Mouse (Mus musculus): ENCODE measurements at regions not wholly inside any gene's neighbourhood (a gene's known extent, or its start where the extent isn't known, plus 50 kb on each side); places are given as distances from the start of the nearest gene placed in this dataset.

- no peaks in the 10 kb centered on the region for H3K9me3 ChIP-seq (replicated peaks; ENCODE audit: control insufficient read depth, low read length)
- DNase-seq (ENCODE audit: low spot score), result no peak
- WGBS, result 91% methylated on average over 15 of the region's 15 CpGs
- H3K4me3 ChIP-seq (ENCODE audit: low read depth, low read length), result no peak overlapping the region
- H3K4me2 ChIP-seq (ENCODE audit: low read depth, low read length), result no peak overlapping the region
- H3K27me3 ChIP-seq (ENCODE audit: control insufficient read depth, insufficient read depth, low read length), result no peaks in the 10 kb centered on the region
- no peak for ATAC-seq (replicated peaks; ENCODE audit: insufficient number of reproducible peaks, low FRiP score, low TSS enrichment, low read depth)
- H3K27ac ChIP-seq (replicated peaks; ENCODE audit: low read depth, low read length), result no peak overlapping the region
- no peaks in the 10 kb centered on the region for H3K36me3 ChIP-seq (replicated peaks; ENCODE audit: control insufficient read depth, insufficient read depth, low read depth, low read length)
- H3K4me1 ChIP-seq (ENCODE audit: control insufficient read depth, insufficient read depth, low read length), result no peaks in the 10 kb centered on the region; the same call in 1 of the 2 replicates
- no peak overlapping the region for H3K9ac ChIP-seq (replicated peaks; ENCODE audit: low read length)
Observed at GRCm38 (mm10) chr1:90398396-90398975, 194.7 kb downstream of the Ackr3 start.

DNA sequence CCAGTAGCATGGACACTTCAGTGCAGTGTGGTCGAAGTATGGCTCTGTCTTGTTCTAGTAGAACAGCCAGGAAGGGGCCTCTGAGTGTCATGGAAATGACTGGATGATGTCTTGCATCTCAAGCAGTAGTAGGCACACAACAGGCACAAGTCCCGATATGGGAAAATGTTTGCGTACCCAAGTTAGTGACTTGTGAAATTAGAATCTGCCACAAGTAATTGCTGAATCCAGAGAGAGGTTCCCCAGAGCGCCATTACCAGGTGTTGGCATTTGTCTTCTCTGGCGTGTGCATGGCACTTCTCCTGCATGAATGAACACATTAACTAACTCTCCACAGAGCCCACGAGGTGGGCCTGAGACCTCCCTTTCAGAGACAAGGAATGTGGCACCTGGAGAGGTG is 199.3 kb downstream of the Ackr3 start:
- Histone ChIP-seq H3K9ac (replicated peaks; ENCODE audit: low read length) (no peak overlapping the region), H3K27me3 (ENCODE audit: control insufficient read depth, insufficient read depth, low read length) (no peaks in the 10 kb centered on the region), H3K4me1 (ENCODE audit: control insufficient read depth, insufficient read depth, low read length) (no peaks in the 10 kb centered on the region), H3K36me3 (replicated peaks; ENCODE audit: control insufficient read depth, insufficient read depth, low read depth, low read length) (no peaks in the 10 kb centered on the region), H3K4me3 (ENCODE audit: low read depth, low read length) (no peak overlapping the region), H3K4me2 (ENCODE audit: low read depth, low read length) (no peak overlapping the region), H3K27ac (replicated peaks; ENCODE audit: low read depth, low read length) (no peak overlapping the region), H3K9me3 (replicated peaks; ENCODE audit: control insufficient read depth, low read length) (no peaks in the 10 kb centered on the region)
- DNase-seq (ENCODE audit: low spot score) (no peak), ATAC-seq (replicated peaks; ENCODE audit: insufficient number of reproducible peaks, low FRiP score, low TSS enrichment, low read depth) (no peak)
- 86% methylated on average over 6 of the region's 6 CpGs for whole genome bisulfite sequencing

DNA sequence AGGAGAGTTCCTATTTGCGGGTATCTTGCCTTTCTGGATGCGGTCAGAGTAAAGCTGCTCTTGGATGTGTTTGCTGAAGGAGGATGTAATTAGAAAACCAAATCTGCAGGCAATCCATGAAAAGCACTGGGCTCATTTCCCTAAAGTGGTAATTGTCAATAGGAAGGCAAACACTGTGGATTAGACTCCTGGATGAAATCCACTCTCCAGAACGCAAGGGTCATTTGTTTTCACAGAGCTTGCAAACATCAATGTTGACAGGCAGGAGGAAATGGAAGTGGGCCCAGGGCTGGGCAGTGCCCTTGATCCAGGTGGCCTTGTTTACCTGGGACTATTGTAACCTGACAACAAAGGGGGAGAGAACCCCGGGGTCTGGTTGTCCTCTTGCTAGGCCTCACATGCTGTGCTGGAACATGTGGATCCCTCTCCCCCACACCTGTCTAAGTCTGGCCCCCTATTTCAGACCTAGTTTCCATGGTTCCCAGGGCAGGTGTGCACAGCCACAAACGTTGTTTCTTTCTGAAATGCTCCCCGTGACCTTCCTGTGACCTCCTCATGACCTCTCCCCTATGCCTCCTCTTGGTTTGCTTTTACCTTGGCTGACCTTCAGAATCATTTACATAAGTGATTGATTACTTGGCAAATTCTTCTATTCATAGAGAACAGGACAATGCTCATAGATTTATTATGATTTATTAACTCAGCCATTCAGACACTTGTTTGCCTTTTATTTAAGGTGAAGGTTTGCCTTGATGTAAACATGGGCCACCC is 197.9 kb upstream of the Cops8 start:
- H3K27me3 ChIP-seq (ENCODE audit: control insufficient read depth, insufficient read depth, low read length), result no peaks in the 10 kb centered on the region
- no peak overlapping the region for H3K9ac ChIP-seq (replicated peaks; ENCODE audit: low read length)
- H3K4me1 ChIP-seq (ENCODE audit: control insufficient read depth, insufficient read depth, low read length), result no peaks in the 10 kb centered on the region
- H3K27ac ChIP-seq (replicated peaks; ENCODE audit: low read depth, low read length), result no peak overlapping the region
- DNase-seq (ENCODE audit: low spot score) (no peak), ATAC-seq (replicated peaks; ENCODE audit: insufficient number of reproducible peaks, low FRiP score, low TSS enrichment, low read depth) (no peak)
- H3K9me3 ChIP-seq (replicated peaks; ENCODE audit: control insufficient read depth, low read length), result no peaks in the 10 kb centered on the region
- no peak overlapping the region for H3K4me3 ChIP-seq (ENCODE audit: low read depth, low read length)
- 44% methylated on average over 6 of the region's 6 CpGs for WGBS
- H3K36me3 ChIP-seq (replicated peaks; ENCODE audit: control insufficient read depth, insufficient read depth, low read depth, low read length), result no peaks in the 10 kb centered on the region
- no peak overlapping the region for H3K4me2 ChIP-seq (ENCODE audit: low read depth, low read length)

GRCm38 (mm10) chr1:90406663-90407062 is 196.1 kb upstream of the Cops8 start:
- 83% methylated on average over 6 of the region's 6 CpGs for WGBS
- ATAC-seq (replicated peaks; ENCODE audit: insufficient number of reproducible peaks, low FRiP score, low TSS enrichment, low read depth) (no peak), DNase-seq (ENCODE audit: low spot score) (no peak)
- Histone ChIP-seq H3K4me2 (ENCODE audit: low read depth, low read length) (no peak overlapping the region), H3K9ac (replicated peaks; ENCODE audit: low read length) (no peak overlapping the region), H3K4me1 (ENCODE audit: control insufficient read depth, insufficient read depth, low read length) (no peaks in the 10 kb centered on the region), H3K4me3 (ENCODE audit: low read depth, low read length) (no peak overlapping the region), H3K36me3 (replicated peaks; ENCODE audit: control insufficient read depth, insufficient read depth, low read depth, low read length) (no peaks in the 10 kb centered on the region), H3K27me3 (ENCODE audit: control insufficient read depth, insufficient read depth, low read length) (no peaks in the 10 kb centered on the region), H3K27ac (replicated peaks; ENCODE audit: low read depth, low read length) (no peak overlapping the region), H3K9me3 (replicated peaks; ENCODE audit: control insufficient read depth, low read length) (no peaks in the 10 kb centered on the region)

DNA sequence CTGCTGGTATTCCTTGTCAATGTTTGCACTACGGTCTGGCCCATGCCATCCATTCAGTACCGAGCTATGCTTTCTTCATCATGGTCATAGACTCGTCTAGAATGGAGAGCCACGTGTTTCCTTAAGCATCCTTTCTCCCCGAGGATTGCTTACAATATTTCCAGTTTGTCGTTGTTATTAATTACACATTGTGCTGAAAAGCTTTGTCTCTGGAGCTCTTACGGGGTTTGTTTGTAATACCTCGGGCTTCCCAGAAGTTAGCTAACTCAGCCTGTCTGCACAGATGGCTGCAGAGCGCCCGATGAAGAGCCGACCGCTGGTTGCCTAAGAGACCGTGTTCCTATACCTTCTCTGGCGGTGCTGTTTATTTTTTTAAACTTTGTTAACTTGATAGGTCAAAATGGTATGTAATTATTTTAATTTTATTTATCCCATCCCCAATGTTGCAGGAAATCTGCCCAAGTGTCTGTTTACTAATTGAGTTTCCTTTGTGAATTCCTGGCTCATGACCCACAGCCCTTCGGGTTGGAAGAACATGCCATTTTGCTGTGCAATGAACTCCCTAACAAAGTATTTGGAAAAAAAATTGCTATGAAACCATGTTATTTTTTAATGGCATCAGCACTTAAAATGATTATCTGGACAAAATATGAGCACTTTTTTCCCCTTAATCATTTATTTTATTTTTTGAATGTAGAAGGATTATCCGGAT is 194.1 kb upstream of the Cops8 start:
- H3K36me3 ChIP-seq (replicated peaks; ENCODE audit: control insufficient read depth, insufficient read depth, low read depth, low read length), result no peaks in the 10 kb centered on the region
- no peak overlapping the region for H3K9ac ChIP-seq (replicated peaks; ENCODE audit: low read length)
- DNase-seq (ENCODE audit: low spot score) (peak; percentile 58), ATAC-seq (replicated peaks; ENCODE audit: insufficient number of reproducible peaks, low FRiP score, low TSS enrichment, low read depth) (no peak)
- H3K9me3 ChIP-seq (replicated peaks; ENCODE audit: control insufficient read depth, low read length), result no peaks in the 10 kb centered on the region
- 61% methylated on average over 16 of the region's 16 CpGs for WGBS
- H3K27ac ChIP-seq (replicated peaks; ENCODE audit: low read depth, low read length), result no peak overlapping the region
- H3K4me1 ChIP-seq (ENCODE audit: control insufficient read depth, insufficient read depth, low read length), result no peaks in the 10 kb centered on the region
- H3K4me2 ChIP-seq (ENCODE audit: low read depth, low read length), result no peak overlapping the region
- no peak overlapping the region for H3K4me3 ChIP-seq (ENCODE audit: low read depth, low read length)
- no peaks in the 10 kb centered on the region for H3K27me3 ChIP-seq (ENCODE audit: control insufficient read depth, insufficient read depth, low read length)

DNA sequence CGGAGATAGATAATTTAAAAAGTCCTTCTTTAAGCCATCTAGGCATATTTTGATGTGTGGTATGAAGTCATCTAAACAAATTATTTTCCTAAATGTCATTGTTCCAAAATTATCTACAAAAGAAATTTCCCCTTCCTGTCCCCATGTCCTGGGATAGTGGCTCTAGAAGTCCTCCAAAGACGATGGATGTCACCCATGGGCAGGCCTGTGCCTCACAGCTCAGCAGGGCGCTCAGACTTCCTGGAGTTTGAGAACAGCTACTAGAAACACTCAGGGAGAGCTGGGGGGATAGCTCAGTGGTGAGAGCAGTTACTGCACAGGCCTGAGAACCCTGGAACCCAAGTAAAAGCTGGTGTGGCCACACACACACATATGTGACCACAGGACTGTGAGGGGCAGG is 193.5 kb upstream of the Cops8 start:
- 84% methylated on average over 3 of the region's 3 CpGs for WGBS

GRCm38 (mm10) chr1:90412511-90413045 is 190.2 kb upstream of the Cops8 start:
- Histone ChIP-seq H3K36me3 (replicated peaks; ENCODE audit: control insufficient read depth, insufficient read depth, low read depth, low read length) (no peaks in the 10 kb centered on the region), H3K4me2 (ENCODE audit: low read depth, low read length) (no peak overlapping the region), H3K9ac (replicated peaks; ENCODE audit: low read length) (no peak overlapping the region), H3K4me3 (ENCODE audit: low read depth, low read length) (no peak overlapping the region), H3K27ac (replicated peaks; ENCODE audit: low read depth, low read length) (no peak overlapping the region), H3K4me1 (ENCODE audit: control insufficient read depth, insufficient read depth, low read length) (no peaks in the 10 kb centered on the region), H3K27me3 (ENCODE audit: control insufficient read depth, insufficient read depth, low read length) (no peaks in the 10 kb centered on the region), H3K9me3 (replicated peaks; ENCODE audit: control insufficient read depth, low read length) (no peaks in the 10 kb centered on the region)
- WGBS, result 42% methylated on average over 9 of the region's 9 CpGs
- DNase-seq (ENCODE audit: low spot score) (no peak), ATAC-seq (replicated peaks; ENCODE audit: insufficient number of reproducible peaks, low FRiP score, low TSS enrichment, low read depth) (peak; percentile 62; the same call in 1 of the 2 replicates)

More for the DNA sequence above, 193.5 kb upstream of the Cops8 start:
- no peak overlapping the region for H3K4me2 ChIP-seq (ENCODE audit: low read depth, low read length)
- no peak overlapping the region for H3K27ac ChIP-seq (replicated peaks; ENCODE audit: low read depth, low read length)
- H3K4me3 ChIP-seq (ENCODE audit: low read depth, low read length), result no peak overlapping the region
- H3K27me3 ChIP-seq (ENCODE audit: control insufficient read depth, insufficient read depth, low read length), result no peaks in the 10 kb centered on the region
- no peak overlapping the region for H3K9ac ChIP-seq (replicated peaks; ENCODE audit: low read length)
- H3K9me3 ChIP-seq (replicated peaks; ENCODE audit: control insufficient read depth, low read length), result no peaks in the 10 kb centered on the region
- H3K4me1 ChIP-seq (ENCODE audit: control insufficient read depth, insufficient read depth, low read length), result no peaks in the 10 kb centered on the region
- no peaks in the 10 kb centered on the region for H3K36me3 ChIP-seq (replicated peaks; ENCODE audit: control insufficient read depth, insufficient read depth, low read depth, low read length)
- DNase-seq (ENCODE audit: low spot score), result no peak
- ATAC-seq (replicated peaks; ENCODE audit: insufficient number of reproducible peaks, low FRiP score, low TSS enrichment, low read depth), result no peak

GRCm38 (mm10) chr1:90414751-90415150 is 188.0 kb upstream of the Cops8 start:
- Histone ChIP-seq H3K9ac (replicated peaks; ENCODE audit: low read length) (no peak overlapping the region), H3K27ac (replicated peaks; ENCODE audit: low read depth, low read length) (no peak overlapping the region), H3K36me3 (replicated peaks; ENCODE audit: control insufficient read depth, insufficient read depth, low read depth, low read length) (no peaks in the 10 kb centered on the region), H3K27me3 (ENCODE audit: control insufficient read depth, insufficient read depth, low read length) (no peaks in the 10 kb centered on the region), H3K4me2 (ENCODE audit: low read depth, low read length) (no peak overlapping the region), H3K9me3 (replicated peaks; ENCODE audit: control insufficient read depth, low read length) (no peaks in the 10 kb centered on the region), H3K4me1 (ENCODE audit: control insufficient read depth, insufficient read depth, low read length) (no peaks in the 10 kb centered on the region), H3K4me3 (ENCODE audit: low read depth, low read length) (no peak overlapping the region)
- no peak for DNase-seq (ENCODE audit: low spot score)
- no peak for ATAC-seq (replicated peaks; ENCODE audit: insufficient number of reproducible peaks, low FRiP score, low TSS enrichment, low read depth)
- 84% methylated on average over 4 of the region's 4 CpGs for WGBS
